Mouse (Mus musculus) midbrain, embryonic 16.5 days (tissue): Measurements from ENCODE around the gene Paqr7. TPM values are rescaled to one million over a fixed set of nuclear protein-coding genes. Genes with fewer than 3 reads are reported as not detected.

Experiments used
- ATAC-seq: fragments of 200-750 bp; cut with Nextera tagmentation; 2 replicates; pipeline ENCODE4 v1.8.0; 2017; ENCODE audit warnings: moderate TSS enrichment
- H3K27ac ChIP-seq: fragments of 300-500 bp; sonication (generic); 2 replicates; pipeline ENCODE4 v1.5.1; 2014; ENCODE audit warnings: mild to moderate bottlenecking, low read length, mixed read lengths
- H3K27me3 ChIP-seq: fragments of 300-500 bp; sonication (generic); 2 replicates; pipeline ENCODE4 v1.6.1; 2014; ENCODE audit warnings: low read depth, low read length, mixed read lengths; ENCODE audit not compliant: control insufficient read depth, insufficient read depth
- H3K36me3 ChIP-seq: fragments of 300-500 bp; sonication (generic); 2 replicates; pipeline ENCODE4 v1.6.1; 2014; ENCODE audit warnings: mild to moderate bottlenecking, low read length, moderate library complexity, mixed read lengths; ENCODE audit not compliant: control insufficient read depth, insufficient read depth
- H3K4me1 ChIP-seq: fragments of 300-500 bp; sonication (generic); 2 replicates; pipeline ENCODE4 v1.6.1; 2014; ENCODE audit warnings: mild to moderate bottlenecking, low read length, mixed read lengths; ENCODE audit not compliant: control insufficient read depth, insufficient read depth
- H3K4me2 ChIP-seq: fragments of 300-500 bp; sonication (generic); 2 replicates; pipeline ENCODE4 v1.6.1; 2014; ENCODE audit warnings: mild to moderate bottlenecking, low read length, mixed read lengths
- H3K4me3 ChIP-seq: fragments of 300-500 bp; sonication (generic); 2 replicates; pipeline ENCODE4 v1.5.1; 2014; ENCODE audit warnings: low read depth, mild to moderate bottlenecking, low read length, moderate library complexity, mixed read lengths
- H3K9ac ChIP-seq: fragments of 300-500 bp; sonication (generic); 2 replicates; pipeline ENCODE4 v1.6.1; 2014; ENCODE audit warnings: low read depth, low read length, mixed read lengths
- H3K9me3 ChIP-seq: fragments of 300-500 bp; sonication (generic); replicated peaks from 2 replicates; pipeline ENCODE4 v1.6.1; 2014; ENCODE audit warnings: mild to moderate bottlenecking, low read length, mixed read lengths; ENCODE audit not compliant: control insufficient read depth, poor library complexity, severe bottlenecking
- WGBS: fragments of 180-500 bp; shearing (Covaris S2); extraction: QIAGEN DNeasy Blood & Tissue Kit; methylation state at CpG from one replicate; pipeline ENCODE4 v1.1.7; 2014; 5-methylcytosine and 5-hydroxymethylcytosine counted together
- polyA plus RNA-seq: library from polyadenylated mRNA; unstranded; fragments of >200 nt; fragmentation: Nextera tagmentation; extraction: Ambion mirVana; gene quantifications from 2 replicates; pipeline ENCODE4 v1.2.1, GENCODE M21; 2015

Gene Paqr7
- polyA plus RNA-seq, 1 experiment from 2014 or later: 36.2 TPM

- Histone ChIP-seq H3K27me3 (no peaks in the 10 kb centered on the region), H3K9ac (no peak overlapping the region), H3K4me2 (no peak overlapping the region), H3K36me3 (no peaks in the 10 kb centered on the region), H3K4me3 (no peak overlapping the region), H3K27ac (no peak overlapping the region), H3K9me3 (no peaks in the 10 kb centered on the region), H3K4me1 (peaks cover 2% of the 10 kb centered on the region; the same call in 1 of the 2 replicates)
- ATAC-seq: no peak
- WGBS: 78% methylated on average over 5 of the region's 5 CpGs
Observed at GRCm38 (mm10) chr4:134458856-134459255, 37.6 kb upstream of the Paqr7 start.

GRCm38 (mm10) chr4:134460277-134460676 lies 36.2 kb upstream of the Paqr7 start:
- ATAC-seq: no peak
- H3K27ac ChIP-seq: no peak overlapping the region
- 91% methylated on average over 10 of the region's 10 CpGs for WGBS
- no peak overlapping the region for H3K9ac ChIP-seq
- no peak overlapping the region for H3K4me3 ChIP-seq
- H3K27me3 ChIP-seq: no peaks in the 10 kb centered on the region
- peaks cover 6% of the 10 kb centered on the region; the same call in 1 of the 2 replicates for H3K4me1 ChIP-seq
- no peaks in the 10 kb centered on the region for H3K36me3 ChIP-seq
- H3K9me3 ChIP-seq: no peaks in the 10 kb centered on the region
- no peak overlapping the region for H3K4me2 ChIP-seq

- Histone ChIP-seq H3K27ac (no peak overlapping the region), H3K27me3 (no peaks in the 10 kb centered on the region), H3K4me3 (no peak overlapping the region), H3K9me3 (no peaks in the 10 kb centered on the region), H3K36me3 (no peaks in the 10 kb centered on the region), H3K9ac (no peak overlapping the region), H3K4me2 (no peak overlapping the region), H3K4me1 (peaks cover 16% of the 10 kb centered on the region)
- no peak for ATAC-seq
- WGBS: 90% methylated on average over 5 of the region's 5 CpGs
Observed at GRCm38 (mm10) chr4:134461252-134461651, 35.2 kb upstream of the Paqr7 start.

GRCm38 (mm10) chr4:134465789-134466188 lies 30.7 kb upstream of the Paqr7 start:
- Histone ChIP-seq H3K36me3 (0 out of 2 replicates have a peak, but pooled peaks cover under 1% of the 10 kb centered on the region), H3K9ac (peak overlapping the region; percentile 52), H3K27ac (peak overlapping the region; percentile 99), H3K27me3 (no peaks in the 10 kb centered on the region), H3K9me3 (no peaks in the 10 kb centered on the region), H3K4me2 (peak overlapping the region; percentile 84), H3K4me1 (peaks cover 24% of the 10 kb centered on the region), H3K4me3 (peak overlapping the region; percentile 1; the same call in 1 of the 2 replicates)
- no peak for ATAC-seq
- 12% methylated on average over 12 of the region's 12 CpGs for WGBS

- H3K36me3 ChIP-seq: peaks cover 7% of the 10 kb centered on the region; the same call in 1 of the 2 replicates
- no peak for ATAC-seq
- 33% methylated on average over 11 of the region's 11 CpGs for WGBS
- H3K27me3 ChIP-seq: no peaks in the 10 kb centered on the region
- H3K4me3 ChIP-seq: peak overlapping the region; percentile 90
- no peaks in the 10 kb centered on the region for H3K9me3 ChIP-seq
- peaks cover 31% of the 10 kb centered on the region for H3K4me1 ChIP-seq
- H3K27ac ChIP-seq: peak overlapping the region; percentile 99
- peak overlapping the region; percentile 84 for H3K4me2 ChIP-seq
- peak overlapping the region; percentile 67 for H3K9ac ChIP-seq
Observed at GRCm38 (mm10) chr4:134466381-134467262, 29.9 kb upstream of the Paqr7 start.

- peaks cover 41% of the 10 kb centered on the region for H3K4me1 ChIP-seq
- peak overlapping the region; percentile 84 for H3K4me2 ChIP-seq
- no peaks in the 10 kb centered on the region for H3K27me3 ChIP-seq
- peaks cover 10% of the 10 kb centered on the region for H3K36me3 ChIP-seq
- ATAC-seq: peak; percentile 57
- H3K9me3 ChIP-seq: no peaks in the 10 kb centered on the region
- peak overlapping the region; percentile 99 for H3K27ac ChIP-seq
- under 1% methylated on average over 31 of the region's 31 CpGs for WGBS
- H3K9ac ChIP-seq: peak overlapping the region; percentile 67
- peak overlapping the region; percentile 90 for H3K4me3 ChIP-seq
Observed at GRCm38 (mm10) chr4:134467435-134468214, 28.9 kb upstream of the Paqr7 start.

GRCm38 (mm10) chr4:134468215-134468575 lies 28.3 kb upstream of the Paqr7 start, which contains the start of gene Stmn1:
TSS of gene Stmn1 (plus strand) at chr4:134468320.
- Histone ChIP-seq H3K9me3 (no peaks in the 10 kb centered on the region), H3K36me3 (peaks cover 14% of the 10 kb centered on the region), H3K9ac (peak within 1 kb of the TSS; percentile 99), H3K4me1 (peaks cover 46% of the 10 kb centered on the region), H3K4me2 (peak within 1 kb of the TSS; percentile 86), H3K27ac (peak within 1 kb of the TSS; percentile 99), H3K27me3 (no peaks in the 10 kb centered on the region), H3K4me3 (peak within 1 kb of the TSS; percentile 90)
- WGBS: under 1% methylated on average over 30 of the region's 31 CpGs
- ATAC-seq: peak; percentile 97

GRCm38 (mm10) chr4:134468578-134469266 lies 27.8 kb upstream of the Paqr7 start:
- Histone ChIP-seq H3K27ac (peak overlapping the region; percentile 99), H3K4me1 (peaks cover 47% of the 10 kb centered on the region), H3K4me2 (peak overlapping the region; percentile 86), H3K9ac (peak overlapping the region; percentile 99), H3K9me3 (no peaks in the 10 kb centered on the region), H3K27me3 (no peaks in the 10 kb centered on the region), H3K36me3 (peaks cover 15% of the 10 kb centered on the region), H3K4me3 (peak overlapping the region; percentile 90)
- WGBS: under 1% methylated on average over 62 of the region's 68 CpGs
- ATAC-seq: peak; percentile 73
